Mouse (Mus musculus) liver, adult (tissue): ENCODE measurements around the gene Gm3164.
"Not testable (repeated sequence)": the region's sequence is repeated elsewhere in the genome, so short reads cannot be mapped to it uniquely, and the experiment has no call there.

Experiments
- GATA4 ChIP-seq: IDR thresholded peaks from 2 replicates; pipeline ENCODE4 v1.6.1; 2014; ENCODE audit warnings: mild to moderate bottlenecking, low read length; ENCODE audit not compliant: insufficient replicate concordance

Gm3164 gene

GRCm38 (mm10) chr14:4414965-4415835, at the start of gene Gm3164:
Gm3164 (plus strand) TSS chr14:4415448.
- not testable (repeated sequence) for TF ChIP-seq GATA4

DNA sequence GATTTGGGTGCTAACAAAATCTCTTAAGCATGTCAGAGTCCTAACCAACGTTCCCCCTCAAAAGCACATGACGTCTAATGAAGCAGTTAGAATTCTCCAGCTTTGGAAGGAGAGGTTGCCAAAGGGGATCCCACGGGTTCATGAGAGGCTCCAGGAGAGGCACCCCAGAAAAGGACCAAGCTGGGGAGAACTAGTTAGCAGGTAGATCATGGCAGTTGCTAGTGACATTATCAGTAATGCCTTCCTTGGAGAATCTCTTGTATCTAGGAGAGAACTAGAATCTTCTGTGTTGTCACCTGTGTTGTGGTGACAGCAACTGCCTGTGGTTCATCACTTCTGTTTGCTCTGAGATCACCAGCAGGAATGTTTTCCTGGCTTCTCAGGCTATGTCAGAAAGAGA, 18.0 kb upstream of the Gm3164 start, which contains the start of gene Gm3159:
Gm3159 (plus strand) TSS at position 301 of the 400 bp plus-strand sequence.
- TF ChIP-seq GATA4 = not testable (repeated sequence)

DNA sequence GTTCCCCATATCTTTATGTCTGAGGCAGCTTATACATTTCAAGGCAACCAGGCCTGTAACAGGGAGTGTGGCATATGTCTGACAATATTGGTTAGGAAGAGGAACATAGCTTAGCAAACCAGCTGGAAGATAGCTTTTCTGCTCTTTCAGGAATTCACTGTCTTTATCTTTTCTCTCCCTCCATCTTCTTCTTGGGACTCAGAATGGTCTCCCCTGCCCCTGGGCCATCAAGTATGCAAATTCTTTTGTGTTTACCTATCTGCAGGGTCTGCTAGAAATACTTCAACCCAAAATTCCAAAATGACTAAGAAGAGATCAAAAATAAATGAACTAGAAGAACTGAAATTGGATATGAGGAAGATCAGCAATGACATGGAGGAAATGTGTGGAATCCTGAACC, 15.4 kb downstream of the Gm3164 start, which contains the start of gene Gm3173:
Gm3173 (plus strand) TSS at position 301 of the 400 bp plus-strand sequence.
- TF ChIP-seq GATA4 = not testable (repeated sequence)

DNA sequence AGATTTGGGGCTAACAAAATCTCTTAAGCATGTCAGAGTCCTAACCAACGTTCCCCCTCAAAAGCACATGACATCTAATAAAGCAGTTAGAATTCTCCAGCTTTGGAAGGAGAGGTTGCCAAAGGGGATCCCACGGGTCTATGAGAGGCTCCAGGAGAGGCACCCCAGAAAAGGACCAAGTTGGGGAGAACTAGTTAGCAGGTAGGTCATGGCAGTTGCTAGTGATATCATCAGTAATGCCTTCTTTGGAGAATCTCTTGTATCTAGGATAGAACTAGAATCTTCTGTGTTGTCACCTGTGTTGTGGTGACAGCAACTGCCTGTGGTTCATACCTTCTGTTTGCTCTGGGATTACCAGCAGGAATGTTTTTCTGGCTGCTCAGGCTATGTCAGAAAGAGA, 66.2 kb downstream of the Gm3164 start, which contains the start of gene Gm3182:
Gm3182 (plus strand) TSS at position 301 of the 400 bp plus-strand sequence.
- TF ChIP-seq GATA4 = not testable (repeated sequence)
